In the genomic region with DNA sequence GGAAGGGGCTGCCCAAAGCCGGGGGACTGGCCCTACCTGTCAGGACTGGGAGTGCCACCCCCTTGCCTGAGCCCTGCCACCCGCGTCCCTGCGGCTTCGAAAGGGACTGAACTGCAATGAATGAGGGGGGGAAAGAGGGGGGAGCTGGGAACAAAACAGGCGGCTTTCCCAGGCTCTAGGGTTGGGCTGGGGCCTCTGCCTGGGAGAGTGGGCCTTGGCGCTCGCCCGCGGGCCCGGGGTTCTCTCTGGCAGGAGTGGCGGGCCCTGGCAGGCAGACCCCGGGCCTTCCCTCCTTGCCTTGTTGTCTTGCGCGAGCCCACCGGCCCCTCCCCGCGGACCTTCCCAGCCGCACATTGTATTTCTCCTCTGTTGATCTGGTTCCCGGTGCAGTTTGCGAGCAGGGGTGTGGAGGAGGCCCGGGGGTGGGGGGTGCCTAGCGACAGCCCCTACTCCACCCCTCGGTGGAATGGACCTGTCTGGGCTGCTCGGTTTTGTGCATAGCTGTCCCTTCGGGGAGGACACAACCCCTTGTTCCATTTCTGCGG, we compare ENCODE assay signal across 8 mouse cellular contexts. TPM values are rescaled to one million over a fixed set of nuclear protein-coding genes. Genes with fewer than 3 reads are reported as not detected.
A peak's percentile ranks its signal among the peaks of the same experiment; 100 is the strongest.
DNase-seq lines count a peak whose midpoint lies in the region; ATAC-seq lines count a peak whose summit lies in the region.

No protein-coding gene starts in this region.

- H3K9ac ChIP-seq in limb, embryonic 11.5 days (ENCODE audit: low read length): peak overlapping the region; percentile 86

- peaks cover 17% of the 10 kb centered on the region for H3K27me3 ChIP-seq in limb, embryonic 11.5 days (ENCODE audit: control insufficient read depth, insufficient read depth, low read length)

- H3K9me3 ChIP-seq in limb, embryonic 11.5 days (ENCODE audit: control insufficient read depth, low read length): no peaks in the 10 kb centered on the region

- peak overlapping the region; percentile 83 for H3K4me3 ChIP-seq in limb, embryonic 11.5 days (ENCODE audit: low read depth, low read length)

- WGBS in limb, embryonic 11.5 days: 3% methylated on average over 15 of the region's 27 CpGs

- peaks cover 33% of the 10 kb centered on the region for H3K4me1 ChIP-seq in limb, embryonic 11.5 days (ENCODE audit: control insufficient read depth, insufficient read depth, low read length)

- ATAC-seq in frontal cortex, adult (ENCODE audit: low TSS enrichment): peak; percentile 41
- peak; percentile 52 for ATAC-seq in limb, embryonic 11.5 days (ENCODE audit: insufficient number of reproducible peaks, low FRiP score, low TSS enrichment, low read depth)

- peak overlapping the region; percentile 68 for H3K27ac ChIP-seq in limb, embryonic 11.5 days (replicated peaks; ENCODE audit: low read depth, low read length)

- no peaks in the 10 kb centered on the region for H3K36me3 ChIP-seq in limb, embryonic 11.5 days (ENCODE audit: control insufficient read depth, insufficient read depth, low read length)

- H3K4me2 ChIP-seq in limb, embryonic 11.5 days (ENCODE audit: low read depth, severe bottlenecking): peak overlapping the region; percentile 89

- DNase-seq in frontal cortex, postnatal 10 days (ENCODE audit: low spot score in 2 of 2): no peak
- DNase-seq in testis, postnatal 10 days (ENCODE audit: low spot score): peak; percentile 51
- DNase-seq in testis, postnatal 14 days (ENCODE audit: low spot score): no peak
- DNase-seq in limb, embryonic 11.5 days (ENCODE audit: low spot score): no peak
- DNase-seq in retina, postnatal 1 day: peak; percentile 95
- DNase-seq in adipocyte (ENCODE audit: low spot score): no peak
- no peak for DNase-seq in ovary, postnatal 36 days (ENCODE audit: low spot score)

RNA-seq across cellular contexts. Expression of a gene that starts 0.7 kb away (rescaled TPM):
- 12.5 and 16.2 TPM in 2 replicates for polyA plus RNA-seq in limb, embryonic 11.5 days (2014; fragmentation: Nextera tagmentation; extraction: Ambion mirVana)

RNA-seq across cellular contexts. Expression of a gene that starts 49.5 kb away (rescaled TPM):
- 16.4 and 16.5 TPM in 2 replicates for polyA plus RNA-seq in limb, embryonic 11.5 days (2014; fragmentation: Nextera tagmentation; extraction: Ambion mirVana)

RNA-seq across cellular contexts. Expression of a gene that starts 56.4 kb away (rescaled TPM):
- 6.3 and 9.3 TPM in 2 replicates for polyA plus RNA-seq in limb, embryonic 11.5 days (2014; fragmentation: Nextera tagmentation; extraction: Ambion mirVana)

Comparison
In these comparisons a context has a peak if more than half of its experiments do, and no peak if none do; other contexts are left out.
1. DNase-seq: peak in testis, postnatal 10 days (single experiment) and retina, postnatal 1 day (single experiment); none in frontal cortex, postnatal 10 days (0 of 2), testis, postnatal 14 days (single experiment), limb, embryonic 11.5 days (single experiment), adipocyte (single experiment) and ovary, postnatal 36 days (single experiment).